Comparison of ENCODE assay signal across 12 mouse cellular contexts in genomic region chr8:13740817-13741613, GRCm38 (mm10). TPM values are rescaled to one million over a fixed set of nuclear protein-coding genes. Genes with fewer than 3 reads are reported as not detected.
DNase-seq lines count a peak whose midpoint lies in the region; ATAC-seq lines count a peak whose summit lies in the region.
"Had no signal": no experiment of that assay in that cellular context is flagged by ENCODE, and none has a peak within 500 bp of the region (broad histone marks: within the 10 kb centered on the region; RNA-seq: fewer than 3 reads in every experiment).

No protein-coding gene starts in this region.

- H3K4me1 ChIP-seq in kidney, embryonic 15.5 days = peaks cover 12% of the 10 kb centered on the region
- H3K4me1 ChIP-seq in embryonic facial prominence, embryonic 15.5 days = no peaks in the 10 kb centered on the region
- H3K4me1 ChIP-seq in forebrain, embryonic 16.5 days (replicated peaks; ENCODE audit: control insufficient read depth, insufficient read depth, low read length) = no peaks in the 10 kb centered on the region
- H3K4me1 ChIP-seq in midbrain, embryonic 15.5 days = no peaks in the 10 kb centered on the region
- H3K4me1 ChIP-seq: forebrain, embryonic 13.5 days had no signal

- no peaks in the 10 kb centered on the region for H3K9me3 ChIP-seq in kidney, embryonic 15.5 days (replicated peaks)
- H3K9me3 ChIP-seq in embryonic facial prominence, embryonic 15.5 days (replicated peaks) = no peaks in the 10 kb centered on the region
- no peaks in the 10 kb centered on the region for H3K9me3 ChIP-seq in forebrain, embryonic 16.5 days (ENCODE audit: control insufficient read depth, low read length)
- H3K9me3 ChIP-seq in midbrain, embryonic 15.5 days = no peaks in the 10 kb centered on the region
- H3K9me3 ChIP-seq: forebrain, embryonic 13.5 days; G1E had no signal

- peak overlapping the region; percentile 75 for H3K27ac ChIP-seq in kidney, embryonic 15.5 days
- peak overlapping the region; percentile 68 for H3K27ac ChIP-seq in embryonic facial prominence, embryonic 15.5 days (replicated peaks)
- H3K27ac ChIP-seq in forebrain, embryonic 16.5 days (ENCODE audit: low read length) = no peak overlapping the region
- no peak overlapping the region for H3K27ac ChIP-seq in midbrain, embryonic 15.5 days
- H3K27ac ChIP-seq: forebrain, embryonic 13.5 days had no signal

- no peak overlapping the region for H3K9ac ChIP-seq in kidney, embryonic 15.5 days
- H3K9ac ChIP-seq in embryonic facial prominence, embryonic 15.5 days = no peak overlapping the region
- no peak overlapping the region for H3K9ac ChIP-seq in forebrain, embryonic 16.5 days (replicated peaks; ENCODE audit: low read depth, low read length)
- no peak overlapping the region for H3K9ac ChIP-seq in midbrain, embryonic 15.5 days
- H3K9ac ChIP-seq: forebrain, embryonic 13.5 days had no signal

- no peak for ATAC-seq in kidney, embryonic 15.5 days (replicated peaks; ENCODE audit: low FRiP score)
- ATAC-seq in embryonic facial prominence, embryonic 15.5 days (ENCODE audit: insufficient number of reproducible peaks, low FRiP score, low TSS enrichment, low read depth) = no peak
- peak; percentile 30; the same call in 1 of the 2 replicates for ATAC-seq in megakaryocyte, adult 5-6 weeks (ENCODE audit: poor library complexity, severe bottlenecking)
- no peak for ATAC-seq in forebrain, embryonic 16.5 days
- no peak for ATAC-seq in midbrain, embryonic 15.5 days (replicated peaks)
- ATAC-seq: forebrain, embryonic 13.5 days had no signal

- 69% methylated on average over 7 of the region's 7 CpGs for WGBS in kidney, embryonic 15.5 days
- 78% methylated on average over 7 of the region's 7 CpGs for WGBS in embryonic facial prominence, embryonic 15.5 days
- WGBS in forebrain, embryonic 16.5 days = 89% methylated on average over 7 of the region's 7 CpGs
- WGBS in midbrain, embryonic 15.5 days = 84% methylated on average over 7 of the region's 7 CpGs

- no peaks in the 10 kb centered on the region for H3K36me3 ChIP-seq in kidney, embryonic 15.5 days
- H3K36me3 ChIP-seq in embryonic facial prominence, embryonic 15.5 days = no peaks in the 10 kb centered on the region
- H3K36me3 ChIP-seq in forebrain, embryonic 16.5 days (ENCODE audit: control insufficient read depth, insufficient read depth) = no peaks in the 10 kb centered on the region
- H3K36me3 ChIP-seq in midbrain, embryonic 15.5 days (replicated peaks) = no peaks in the 10 kb centered on the region
- H3K36me3 ChIP-seq: G1E had no signal

- no peak overlapping the region for H3K4me3 ChIP-seq in kidney, embryonic 15.5 days (replicated peaks)
- no peak overlapping the region for H3K4me3 ChIP-seq in embryonic facial prominence, embryonic 15.5 days (replicated peaks)
- H3K4me3 ChIP-seq in forebrain, embryonic 16.5 days (replicated peaks; ENCODE audit: low read length) = no peak overlapping the region
- H3K4me3 ChIP-seq in midbrain, embryonic 15.5 days = no peak overlapping the region
- H3K4me3 ChIP-seq: forebrain, embryonic 13.5 days had no signal

- DNase-seq in kidney, postnatal 4 days = no peak
- DNase-seq in c-Kit-positive CD71-positive TER-119-negative erythroid progenitor cells, embryonic 14.5 days (ENCODE audit: low read depth) = peak; percentile 65
- DNase-seq: cerebellum, postnatal 25 days; layer of hippocampus, adult 9-11 months had no signal

- no peak overlapping the region for H3K4me2 ChIP-seq in kidney, embryonic 15.5 days
- no peak overlapping the region for H3K4me2 ChIP-seq in embryonic facial prominence, embryonic 15.5 days (replicated peaks)
- no peak overlapping the region for H3K4me2 ChIP-seq in forebrain, embryonic 16.5 days (ENCODE audit: low read length)
- no peak overlapping the region for H3K4me2 ChIP-seq in midbrain, embryonic 15.5 days
- H3K4me2 ChIP-seq: forebrain, embryonic 13.5 days had no signal

- H3K27me3 ChIP-seq in kidney, embryonic 15.5 days = no peaks in the 10 kb centered on the region
- H3K27me3 ChIP-seq in embryonic facial prominence, embryonic 15.5 days = no peaks in the 10 kb centered on the region
- no peaks in the 10 kb centered on the region for H3K27me3 ChIP-seq in forebrain, embryonic 16.5 days (replicated peaks; ENCODE audit: control insufficient read depth, insufficient read depth, low read length)
- H3K27me3 ChIP-seq in midbrain, embryonic 15.5 days (replicated peaks) = no peaks in the 10 kb centered on the region
- H3K27me3 ChIP-seq: forebrain, embryonic 13.5 days had no signal

RNA-seq across cellular contexts. Expression of gene Cdc16, which starts 16.5 kb away (rescaled TPM):
- 178 and 184 TPM in 2 replicates for polyA plus RNA-seq in kidney, embryonic 15.5 days (2015; fragmentation: Nextera tagmentation; extraction: Ambion mirVana)
- polyA plus RNA-seq in embryonic facial prominence, embryonic 15.5 days (2015; fragmentation: Nextera tagmentation; extraction: Ambion mirVana) = 192 and 194 TPM in 2 replicates
- total RNA-seq in megakaryocyte, adult 5-6 weeks (2015) = 55.3 and 56.4 TPM in 2 replicates
- 33.3 and 37.8 TPM in 2 replicates for total RNA-seq in megakaryocyte, adult 5-6 weeks (2017)
- polyA plus RNA-seq in forebrain, embryonic 16.5 days (2015; fragmentation: Nextera tagmentation; extraction: Ambion mirVana) = 172 and 192 TPM in 2 replicates
- polyA plus RNA-seq in midbrain, embryonic 15.5 days (2015; fragmentation: Nextera tagmentation; extraction: Ambion mirVana) = 161 and 162 TPM in 2 replicates

RNA-seq across cellular contexts. Expression of gene Cfap97d2, which starts 35.3 kb away (rescaled TPM):
- 0.05 TPM in 1 of 2 replicates, not detected in the other for polyA plus RNA-seq in kidney, embryonic 15.5 days (2015; fragmentation: Nextera tagmentation; extraction: Ambion mirVana)
- polyA plus RNA-seq in embryonic facial prominence, embryonic 15.5 days (2015; fragmentation: Nextera tagmentation; extraction: Ambion mirVana) = 1.4 and 2.3 TPM in 2 replicates
- not detected in 2 replicates for total RNA-seq in megakaryocyte, adult 5-6 weeks (2015)
- total RNA-seq in megakaryocyte, adult 5-6 weeks (2017) = not detected in 2 replicates
- 0.81 and 1.3 TPM in 2 replicates for polyA plus RNA-seq in forebrain, embryonic 16.5 days (2015; fragmentation: Nextera tagmentation; extraction: Ambion mirVana)
- 1.7 and 2.3 TPM in 2 replicates for polyA plus RNA-seq in midbrain, embryonic 15.5 days (2015; fragmentation: Nextera tagmentation; extraction: Ambion mirVana)
- total RNA-seq: adrenal gland, adult 18-20 months had no signal
- polyA plus RNA-seq: G1E had no signal

RNA-seq across cellular contexts. Expression of gene Upf3a, which starts 44.4 kb away (rescaled TPM):
- polyA plus RNA-seq in kidney, embryonic 15.5 days (2015; fragmentation: Nextera tagmentation; extraction: Ambion mirVana) = 42.3 and 44.8 TPM in 2 replicates
- polyA plus RNA-seq in embryonic facial prominence, embryonic 15.5 days (2015; fragmentation: Nextera tagmentation; extraction: Ambion mirVana) = 39.9 and 42.8 TPM in 2 replicates
- total RNA-seq in megakaryocyte, adult 5-6 weeks (2015) = 16.8 and 21.0 TPM in 2 replicates
- total RNA-seq in megakaryocyte, adult 5-6 weeks (2017) = 32.2 and 36.6 TPM in 2 replicates
- polyA plus RNA-seq in forebrain, embryonic 16.5 days (2015; fragmentation: Nextera tagmentation; extraction: Ambion mirVana) = 43.9 and 44.7 TPM in 2 replicates
- 39.2 and 44.0 TPM in 2 replicates for polyA plus RNA-seq in midbrain, embryonic 15.5 days (2015; fragmentation: Nextera tagmentation; extraction: Ambion mirVana)

Comparison
In these comparisons a context has a peak if more than half of its experiments do, and no peak if none do; other contexts are left out.
1. H3K27ac ChIP-seq: peak in kidney, embryonic 15.5 days (single experiment) and embryonic facial prominence, embryonic 15.5 days (single experiment); none in forebrain, embryonic 16.5 days (single experiment) and midbrain, embryonic 15.5 days (single experiment).